Mouse (Mus musculus): ENCODE results near the gene Zbtb1.
"Not testable (repeated sequence)": the region's sequence is repeated elsewhere in the genome, so short reads cannot be mapped to it uniquely, and the experiment has no call there.

The Zbtb1 gene

GRCm38 (mm10) chr12:76417433-76417854, 47.4 kb downstream of the Zbtb1 start, which contains the start of gene Ppp1r36:
Gene Ppp1r36, plus strand, starts transcription at chr12:76417538.
- POLR2A ChIA-PET, result interaction anchor here in 3 of 4 experiments (0.6 to 2.1 kb wide), 13 partner anchors 9 to 191 kb away, joined by 3 to 8 read pairs (median 4); partner anchors contain the start of gene Hspa2 (in 2 of the 3)
- CTCF ChIA-PET, result interaction anchor here in 3 of 4 experiments (0.6 to 1.4 kb wide), 5 partner anchors 11 to 217 kb away, joined by 3 to 8 read pairs (median 3); no protein-coding TSS in a partner anchor

DNA sequence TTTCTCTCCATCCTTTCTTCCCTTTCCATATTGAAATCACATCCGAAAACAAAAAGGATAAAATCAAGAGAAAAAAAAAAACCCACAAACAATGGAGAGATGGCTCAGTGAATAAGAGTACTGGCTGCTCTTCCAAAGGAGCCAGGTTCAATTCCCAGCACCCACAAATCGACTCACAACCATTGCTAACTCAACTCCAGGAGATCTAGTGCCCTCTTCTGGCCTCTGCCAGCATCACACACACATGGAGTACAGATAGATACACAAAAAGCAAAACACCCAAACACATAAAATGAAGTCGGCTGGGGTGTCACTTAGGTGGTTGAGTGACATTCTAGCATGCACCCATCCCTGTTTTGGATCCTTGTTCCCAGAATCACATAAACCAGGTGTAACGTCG, 48.3 kb downstream of the Zbtb1 start:
- POLR2A ChIA-PET, result interaction anchor here in 3 of 4 experiments (0.7 to 2.1 kb wide), 9 partner anchors 8 to 51 kb away, joined by 3 to 8 read pairs (median 4); partner anchors contain the start of gene Hspa2 (in 3 of the 3)

GRCm38 (mm10) chr12:76425256-76425655, 55.2 kb downstream of the Zbtb1 start:
- ChIA-PET CTCF (interaction anchor here in 1 of 4 experiments (1.6 kb wide), 1 partner anchor 9 kb away, joined by 4 read pairs; no protein-coding TSS in a partner anchor), POLR2A (interaction anchor here in 2 of 4 experiments (1.4 to 3.1 kb wide), 2 partner anchors 21 kb away, joined by 4 to 16 read pairs; partner anchors contain the start of gene Hspa2 (in 2 of the 2))

More for the DNA sequence above, 48.3 kb downstream of the Zbtb1 start:
- CTCF ChIA-PET, result interaction anchor here in 2 of 4 experiments (0.7 to 1.4 kb wide), 2 partner anchors 77 to 173 kb away, joined by 3 read pairs; no protein-coding TSS in a partner anchor

DNA sequence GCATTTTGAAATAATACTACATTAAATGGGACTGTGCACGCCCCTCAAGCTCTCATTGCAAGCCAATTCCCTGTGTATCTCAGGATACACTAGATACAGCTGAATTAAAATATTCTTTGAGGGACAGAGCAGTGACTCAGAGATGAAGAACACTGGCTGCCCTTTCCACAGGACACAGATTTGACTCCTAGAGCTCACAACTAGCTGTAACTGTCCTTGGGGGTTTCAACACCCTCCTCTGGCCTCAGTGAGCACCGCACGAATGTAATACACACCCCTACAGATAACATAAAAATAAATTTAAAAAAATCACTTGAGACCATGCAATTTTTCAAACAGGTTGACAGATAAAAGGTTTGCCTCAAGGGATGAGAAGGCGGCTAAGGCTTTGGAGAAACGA, 57.5 kb downstream of the Zbtb1 start:
- POLR2A ChIA-PET, result interaction anchor here in 2 of 4 experiments (0.6 to 3.1 kb wide), 3 partner anchors 8 to 38 kb away, joined by 3 to 16 read pairs (median 3); partner anchors contain the start of gene Hspa2 (in 1 of the 2)

DNA sequence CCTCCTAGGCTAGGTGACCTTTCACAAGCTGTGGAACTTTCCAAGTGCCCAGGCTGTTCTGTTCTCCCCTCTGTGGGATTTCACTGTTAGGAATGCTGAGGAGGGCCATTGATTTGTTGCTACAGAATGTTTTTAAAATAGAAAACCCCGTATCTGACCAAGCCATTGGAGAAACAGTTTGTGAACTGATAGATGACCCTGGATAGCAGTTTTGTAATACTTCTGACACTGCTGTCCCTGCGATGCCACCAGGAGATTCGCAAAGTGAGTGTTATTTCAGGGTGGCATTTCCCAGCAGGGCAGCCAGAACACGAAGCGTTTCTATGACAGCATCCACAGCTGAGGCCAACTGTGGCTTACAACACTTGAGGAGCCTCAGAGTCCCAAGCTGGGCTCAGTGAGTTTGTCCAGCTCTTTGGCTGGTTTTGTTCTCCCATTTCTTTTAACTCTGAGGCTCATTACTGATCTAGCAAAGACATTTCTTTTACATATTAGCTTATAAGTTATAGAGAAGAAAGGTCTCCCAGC, 60.9 kb downstream of the Zbtb1 start:
- CTCF ChIA-PET, result interaction anchor here in 1 of 4 experiments (0.9 kb wide), 1 partner anchor 65 kb away, joined by 3 read pairs; no protein-coding TSS in a partner anchor
- POLR2A ChIA-PET, result interaction anchor here in 2 of 4 experiments (0.6 to 1.5 kb wide), 4 partner anchors 13 to 60 kb away, joined by 3 to 7 read pairs (median 4); partner anchors contain the start of gene Hspa2 (in 2 of the 2)

More for the DNA sequence above, 57.5 kb downstream of the Zbtb1 start:
- CTCF ChIA-PET, result interaction anchor here in 2 of 4 experiments (0.6 to 1.0 kb wide), 2 partner anchors 10 to 137 kb away, joined by 3 to 8 read pairs; partner anchors contain the start of gene Ppp1r36 (in 1 of the 2)

DNA sequence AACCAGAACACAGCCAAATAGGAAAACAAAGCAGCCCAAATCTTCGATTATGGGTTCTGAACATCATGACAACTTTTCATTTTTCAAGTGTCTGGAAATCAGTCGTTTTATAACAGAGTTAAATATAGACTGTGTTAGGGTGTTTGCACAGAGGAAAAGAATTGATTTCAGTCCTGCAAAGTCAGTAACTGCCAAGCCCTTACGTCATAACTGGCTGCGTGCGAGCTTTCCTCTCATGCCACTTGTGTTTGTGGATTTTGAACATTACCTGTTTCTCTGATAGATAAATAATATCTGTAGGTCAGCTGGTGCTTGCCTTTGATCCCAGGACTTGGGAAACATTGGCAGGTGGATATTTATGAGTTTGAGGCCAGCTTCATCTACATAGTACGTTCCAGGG, 61.4 kb downstream of the Zbtb1 start:
- ChIA-PET POLR2A (interaction anchor here in 2 of 4 experiments (0.6 to 1.5 kb wide), 3 partner anchors 13 to 60 kb away, joined by 3 to 7 read pairs (median 5); partner anchors contain the start of gene Hspa2 (in 1 of the 2)), CTCF (interaction anchor here in 1 of 4 experiments (0.9 kb wide), 1 partner anchor 64 kb away, joined by 3 read pairs; no protein-coding TSS in a partner anchor)

GRCm38 (mm10) chr12:76434111-76434510, 64.0 kb downstream of the Zbtb1 start:
- ChIA-PET POLR2A (interaction anchor here in 3 of 4 experiments (0.6 to 4.3 kb wide), 10 partner anchors 11 to 293 kb away, joined by 3 to 16 read pairs (median 4); partner anchors contain the start of genes Hspa2 (in 2 of the 3) and Ppp1r36 (in 1 of the 3)), CTCF (interaction anchor here in 2 of 4 experiments (0.6 to 1.3 kb wide), 3 partner anchors 10 to 362 kb away, joined by 3 to 10 read pairs (median 4); no protein-coding TSS in a partner anchor)

DNA sequence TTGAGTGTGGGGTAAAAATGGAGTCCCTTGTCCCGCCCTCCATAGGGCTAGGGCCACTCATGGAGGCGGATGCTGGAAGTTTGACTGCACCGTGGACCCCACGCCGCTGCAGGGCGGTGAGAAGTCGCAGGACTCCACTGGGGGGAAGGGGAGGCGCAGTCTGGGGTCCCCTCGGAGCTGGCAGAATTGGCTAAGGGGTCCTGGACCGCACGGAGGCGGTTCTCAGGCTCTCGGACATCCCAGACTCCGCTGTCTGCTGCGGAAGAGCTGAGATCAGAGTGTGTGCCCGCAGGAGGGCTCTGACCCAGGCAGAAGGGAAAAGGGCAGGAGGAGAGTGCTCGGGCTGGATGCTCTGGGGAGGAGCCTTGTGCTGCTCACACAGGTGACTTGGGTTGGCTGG, 65.0 kb downstream of the Zbtb1 start:
- CTCF ChIA-PET, result no interaction called here

GRCm38 (mm10) chr12:76435549-76435948, 65.5 kb downstream of the Zbtb1 start:
- CTCF ChIA-PET, result interaction anchor here in 1 of 4 experiments (0.6 kb wide), 1 partner anchor 61 kb away, joined by 3 read pairs; no protein-coding TSS in a partner anchor

More for the DNA sequence above, 65.0 kb downstream of the Zbtb1 start:
- POLR2A ChIA-PET, result interaction anchor here in 2 of 4 experiments (1.1 to 4.3 kb wide), 5 partner anchors 17 to 127 kb away, joined by 3 to 16 read pairs (median 5); partner anchors contain the start of genes Hspa2 (in 1 of the 2) and Ppp1r36 (in 1 of the 2)

GRCm38 (mm10) chr12:76443488-76443887, 73.4 kb downstream of the Zbtb1 start:
- CTCF ChIA-PET, result not testable (repeated sequence)
- POLR2A ChIA-PET, result interaction anchor here in 3 of 4 experiments (0.8 to 1.5 kb wide), 6 partner anchors 10 to 80 kb away, joined by 3 to 6 read pairs (median 3); no protein-coding TSS in a partner anchor

More at GRCm38 (mm10) chr12:76435549-76435948, 65.5 kb downstream of the Zbtb1 start:
- POLR2A ChIA-PET, result interaction anchor here in 2 of 4 experiments (0.7 to 4.3 kb wide), 5 partner anchors 12 to 128 kb away, joined by 3 to 16 read pairs (median 3); partner anchors contain the start of gene Hspa2 (in 2 of the 2)

DNA sequence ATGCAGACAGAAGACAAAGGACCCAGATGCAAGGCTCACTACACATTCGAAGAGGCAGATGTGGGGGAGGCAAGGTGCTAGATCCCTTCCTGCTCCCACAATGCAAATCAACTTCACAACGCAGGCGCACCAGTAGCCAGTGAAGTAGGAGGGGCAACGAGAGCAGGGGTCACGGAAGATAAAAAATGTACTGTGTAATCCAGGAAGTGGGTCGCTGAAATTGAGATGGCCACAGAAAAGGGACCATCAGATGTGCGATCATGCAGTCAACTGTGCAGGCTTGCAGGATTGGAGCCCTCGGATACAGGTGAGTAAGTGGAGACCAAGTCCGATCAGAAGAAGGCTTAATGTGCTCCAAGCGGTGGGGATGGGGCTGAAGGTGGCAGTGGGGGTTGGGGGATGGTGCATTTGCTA, 74.3 kb downstream of the Zbtb1 start:
- ChIA-PET CTCF (no interaction called here), POLR2A (interaction anchor here in 3 of 4 experiments (0.7 to 1.5 kb wide), 10 partner anchors 10 to 1164 kb away, joined by 3 to 6 read pairs (median 3); partner anchors contain the start of gene Ppp1r36 (in 1 of the 3))

- CTCF ChIA-PET, result no interaction called here
Observed at GRCm38 (mm10) chr12:76444862-76445261, 74.8 kb downstream of the Zbtb1 start.

GRCm38 (mm10) chr12:76446201-76446600, 76.1 kb downstream of the Zbtb1 start:
- CTCF ChIA-PET, result interaction anchor here in 1 of 4 experiments (0.7 kb wide), 1 partner anchor 307 kb away, joined by 3 read pairs; no protein-coding TSS in a partner anchor
- POLR2A ChIA-PET, result interaction anchor here in 1 of 4 experiments (1.7 kb wide), 1 partner anchor 12 kb away, joined by 6 read pairs; no protein-coding TSS in a partner anchor

More at GRCm38 (mm10) chr12:76444862-76445261, 74.8 kb downstream of the Zbtb1 start:
- POLR2A ChIA-PET, result interaction anchor here in 3 of 4 experiments (0.7 to 1.5 kb wide), 7 partner anchors 11 to 1164 kb away, joined by 3 to 5 read pairs (median 3); partner anchors contain the start of gene Ppp1r36 (in 1 of the 3)
